Mouse (Mus musculus) kidney, postnatal 10 days (tissue): ENCODE measurements at regions not wholly inside any gene's neighbourhood (a gene's known extent, or its start where the extent isn't known, plus 50 kb on each side); places are given as distances from the start of the nearest gene placed in this dataset.
A peak's percentile ranks its signal among the peaks of the same experiment; 100 is the strongest.

Source experiments
- DNase-seq: peaks from one replicate; pipeline ENCODE4 v3.0.0; 2021; ENCODE audit warnings: mixed read lengths

GRCm38 (mm10) chr12:12814693-12815092 lies 127.0 kb downstream of the Mycn start:
- no peak for DNase-seq

GRCm38 (mm10) chr12:12812873-12813272 lies 128.8 kb downstream of the Mycn start:
- no peak for DNase-seq

GRCm38 (mm10) chr12:12810943-12811342 lies 130.8 kb downstream of the Mycn start:
- peak; percentile 21 for DNase-seq

- peak; percentile 79 for DNase-seq
Measured at GRCm38 (mm10) chr12:12810159-12810885, 131.4 kb downstream of the Mycn start.

GRCm38 (mm10) chr12:12808120-12808519 lies 133.6 kb downstream of the Mycn start:
- DNase-seq: no peak

GRCm38 (mm10) chr12:12803602-12804001 lies 138.1 kb downstream of the Mycn start:
- DNase-seq: no peak

- no peak for DNase-seq
Measured at GRCm38 (mm10) chr12:12802396-12802795, 139.3 kb downstream of the Mycn start.

- DNase-seq: no peak
Measured at GRCm38 (mm10) chr12:12801700-12802099, 140.0 kb downstream of the Mycn start.

GRCm38 (mm10) chr12:12800120-12800519 lies 141.6 kb downstream of the Mycn start:
- DNase-seq: no peak

- peak; percentile 20 for DNase-seq
Measured at GRCm38 (mm10) chr12:12789052-12789451, 152.7 kb downstream of the Mycn start.

GRCm38 (mm10) chr12:12788263-12788852 lies 153.4 kb downstream of the Mycn start:
- no peak for DNase-seq

GRCm38 (mm10) chr12:12787608-12788262 lies 154.0 kb downstream of the Mycn start:
- DNase-seq: no peak

GRCm38 (mm10) chr12:12787161-12787560 lies 154.6 kb downstream of the Mycn start:
- DNase-seq: no peak

GRCm38 (mm10) chr12:12783699-12784605 lies 157.8 kb downstream of the Mycn start:
- DNase-seq: no peak

GRCm38 (mm10) chr12:12781526-12781925 lies 160.2 kb downstream of the Mycn start:
- DNase-seq: no peak

GRCm38 (mm10) chr12:12778563-12779256 lies 163.0 kb downstream of the Mycn start:
- no peak for DNase-seq

GRCm38 (mm10) chr12:12777422-12777821 lies 164.3 kb downstream of the Mycn start:
- no peak for DNase-seq

- no peak for DNase-seq
Measured at GRCm38 (mm10) chr12:12776783-12777182, 164.9 kb downstream of the Mycn start.

GRCm38 (mm10) chr12:12770970-12771369 lies 170.7 kb downstream of the Mycn start:
- no peak for DNase-seq

- DNase-seq: no peak
Measured at GRCm38 (mm10) chr12:12766510-12767304, 175.0 kb downstream of the Mycn start.

GRCm38 (mm10) chr12:12765490-12766058 lies 176.1 kb downstream of the Mycn start:
- no peak for DNase-seq
